Mouse (Mus musculus) lung, postnatal 0 days (tissue): ENCODE measurements at regions not wholly inside any gene's neighbourhood (a gene's known extent, or its start where the extent isn't known, plus 50 kb on each side); places are given as distances from the start of the nearest gene placed in this dataset.

Experiments
- CTCF ChIP-seq: IDR thresholded peaks from 2 replicates; pipeline ENCODE4 v1.5.1; 2016; ENCODE audit warnings: antibody characterized with exemption, mild to moderate bottlenecking
- EP300 ChIP-seq: IDR thresholded peaks from 2 replicates; pipeline ENCODE4 v1.6.1; 2016; ENCODE audit warnings: antibody characterized with exemption, mild to moderate bottlenecking, control low read depth

GRCm38 (mm10) chr6:81586441-81587117 lies 336.9 kb upstream of the Gcfc2 start:
- no peak for TF ChIP-seq EP300
- no peak for TF ChIP-seq CTCF
